Mouse (Mus musculus) stomach, adult 2 months (tissue): ENCODE results near the gene Vmn2r24. TPM values are rescaled to one million over a fixed set of nuclear protein-coding genes. Genes with fewer than 3 reads are reported as not detected.

Experiments
- polyA plus RNA-seq: library from polyadenylated mRNA; depleted of rRNA; stranded (reverse); fragments of >200 nt; gene quantifications from 2 replicates; pipeline ENCODE4 v1.2.3, GENCODE M21; 2012; rRNA removed

Gene Vmn2r24
- polyA plus RNA-seq = not detected in 2 replicates

GRCm38 (mm10) chr6:123778579-123778978 lies at the start of gene Vmn2r24:
Vmn2r24 (plus strand) TSS chr6:123778879.

GRCm38 (mm10) chr6:123853363-123853762 lies 74.7 kb downstream of the Vmn2r24 start, which contains the start of gene Vmn2r25:
Vmn2r25 (minus strand) TSS chr6:123853463.

Other genes starting within 250 kb of the Vmn2r24 start
- gene Vmn2r21, start 245.5 kb upstream of the Vmn2r24 start, polyA plus RNA-seq = not detected in 2 replicates
- not detected in 2 replicates for gene Vmn2r22, start 128.2 kb upstream of the Vmn2r24 start, polyA plus RNA-seq
- not detected in 2 replicates for gene Vmn2r23, start 76.2 kb upstream of the Vmn2r24 start, polyA plus RNA-seq
- gene Vmn2r25, start 74.6 kb downstream of the Vmn2r24 start, polyA plus RNA-seq = not detected in 2 replicates
- gene Vmn2r26, start 245.7 kb downstream of the Vmn2r24 start, polyA plus RNA-seq = not detected in 2 replicates